Mouse (Mus musculus) limb, embryonic 12.5 days (tissue): ENCODE results near the gene Arhgef12. TPM values are rescaled to one million over a fixed set of nuclear protein-coding genes. Genes with fewer than 3 reads are reported as not detected.
"Not testable (repeated sequence)": the region's sequence is repeated elsewhere in the genome, so short reads cannot be mapped to it uniquely, and the experiment has no call there.

Experiments
- ATAC-seq: fragments of 200-750 bp; cut with Nextera tagmentation; 2 replicates; pipeline ENCODE4 v1.8.0; 2017; ENCODE audit warnings: low read depth, moderate TSS enrichment; ENCODE audit not compliant: insufficient number of reproducible peaks, insufficient read depth, low FRiP score, low TSS enrichment
- H3K27ac ChIP-seq: fragments of 300-500 bp; sonication (generic); 2 replicates; pipeline ENCODE4 v1.5.1; 2016; ENCODE audit warnings: mild to moderate bottlenecking, moderate library complexity
- H3K27me3 ChIP-seq: fragments of 300-500 bp; sonication (generic); 2 replicates; pipeline ENCODE4 v1.6.1; 2016; ENCODE audit warnings: mild to moderate bottlenecking, moderate library complexity
- H3K36me3 ChIP-seq: fragments of 300-500 bp; sonication (generic); 2 replicates; pipeline ENCODE4 v1.6.1; 2016; ENCODE audit warnings: mild to moderate bottlenecking, moderate library complexity
- H3K4me1 ChIP-seq: fragments of 300-500 bp; sonication (generic); replicated peaks from 2 replicates; pipeline ENCODE4 v1.6.1; 2016
- H3K4me2 ChIP-seq: fragments of 300-500 bp; sonication (generic); 2 replicates; pipeline ENCODE4 v1.6.1; 2016; ENCODE audit warnings: mild to moderate bottlenecking, moderate library complexity
- H3K4me3 ChIP-seq: fragments of 300-500 bp; sonication (generic); replicated peaks from 2 replicates; pipeline ENCODE4 v1.5.1; 2016; ENCODE audit warnings: mild to moderate bottlenecking
- H3K9ac ChIP-seq: fragments of 300-500 bp; sonication (generic); replicated peaks from 2 replicates; pipeline ENCODE4 v1.6.1; 2016; ENCODE audit warnings: mild to moderate bottlenecking, moderate library complexity
- H3K9me3 ChIP-seq: fragments of 300-500 bp; sonication (generic); 2 replicates; pipeline ENCODE4 v1.6.1; 2016; ENCODE audit warnings: mild to moderate bottlenecking, moderate library complexity
- WGBS: fragments of 180-500 bp; shearing (Covaris S2); methylation state at CpG from one replicate; pipeline ENCODE4 v1.1.7; 2016; 5-methylcytosine and 5-hydroxymethylcytosine counted together
- polyA plus RNA-seq: library from polyadenylated mRNA; unstranded; fragments of >200 nt; fragmentation: Nextera tagmentation; extraction: Ambion mirVana; gene quantifications from 2 replicates; pipeline ENCODE4 v1.2.1, GENCODE M21; 2016

Gene Arhgef12
- polyA plus RNA-seq, 1 experiment from 2014 or later: 16.9 TPM

DNA sequence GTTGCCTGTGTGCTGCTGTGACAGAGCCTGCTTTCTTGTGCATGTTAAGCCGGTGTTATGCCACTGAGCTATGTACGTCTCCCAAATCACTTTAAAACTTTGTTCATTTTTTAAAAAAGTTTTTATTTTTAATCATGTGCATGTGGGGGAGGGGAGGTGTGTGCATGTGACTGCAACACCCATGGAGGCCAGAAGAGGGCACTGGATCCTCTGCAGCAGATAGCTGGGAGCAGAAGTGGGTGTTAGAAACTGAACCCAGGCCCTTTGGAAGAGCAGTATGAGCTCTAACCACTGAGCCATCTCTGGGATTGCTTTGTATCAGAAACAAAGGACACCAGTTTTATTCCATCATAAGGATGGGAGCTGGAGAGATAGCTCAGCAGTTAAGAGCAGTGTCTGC is 23.6 kb upstream of the Arhgef12 start:
- Histone ChIP-seq H3K4me2 (no peak overlapping the region), H3K27me3 (0 out of 2 replicates have a peak, but pooled peaks cover 4% of the 10 kb centered on the region), H3K9me3 (no peaks in the 10 kb centered on the region), H3K9ac (no peak overlapping the region), H3K36me3 (no peaks in the 10 kb centered on the region), H3K27ac (no peak overlapping the region), H3K4me3 (no peak overlapping the region), H3K4me1 (peaks cover 14% of the 10 kb centered on the region; the same call in 1 of the 2 replicates)
- WGBS: 90% methylated on average over 2 of the region's 2 CpGs
- ATAC-seq: no peak

GRCm38 (mm10) chr9:43127101-43127787 is 20.2 kb upstream of the Arhgef12 start:
- ATAC-seq: no peak
- no peaks in the 10 kb centered on the region for H3K9me3 ChIP-seq

GRCm38 (mm10) chr9:43122379-43122778 is 15.3 kb upstream of the Arhgef12 start:
- Histone ChIP-seq H3K27me3 (no peaks in the 10 kb centered on the region), H3K36me3 (no peaks in the 10 kb centered on the region), H3K4me1 (no peaks in the 10 kb centered on the region), H3K4me3 (no peak overlapping the region), H3K27ac (no peak overlapping the region), H3K9me3 (no peaks in the 10 kb centered on the region), H3K4me2 (no peak overlapping the region), H3K9ac (no peak overlapping the region)
- no peak for ATAC-seq
- WGBS: 50% methylated on average over 1 of the region's 1 CpGs

More at GRCm38 (mm10) chr9:43127101-43127787, 20.2 kb upstream of the Arhgef12 start:
- WGBS: 77% methylated on average over 10 of the region's 10 CpGs
- Histone ChIP-seq H3K4me1 (peaks cover 14% of the 10 kb centered on the region; the same call in 1 of the 2 replicates), H3K4me2 (no peak overlapping the region), H3K36me3 (no peaks in the 10 kb centered on the region), H3K27me3 (no peaks in the 10 kb centered on the region), H3K4me3 (no peak overlapping the region), H3K27ac (no peak overlapping the region), H3K9ac (no peak overlapping the region)

- 85% methylated on average over 2 of the region's 2 CpGs for WGBS
Measured at GRCm38 (mm10) chr9:43121948-43122347, 14.9 kb upstream of the Arhgef12 start.

DNA sequence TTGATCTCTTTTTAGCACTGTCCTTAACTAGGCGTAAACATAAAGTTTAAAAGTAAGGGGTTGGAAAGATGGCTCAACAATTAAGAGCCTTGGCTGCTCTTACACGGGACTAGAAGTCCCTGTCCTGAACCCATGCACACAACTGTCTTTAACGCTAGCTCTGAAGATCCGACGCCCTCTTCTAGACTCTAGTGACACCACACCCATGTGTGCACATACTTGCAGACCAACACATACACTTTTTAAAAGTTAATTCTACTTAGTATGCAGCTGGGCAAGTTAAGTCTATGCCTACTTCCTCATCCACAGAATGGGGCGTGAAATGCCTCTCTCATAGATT is 9.9 kb upstream of the Arhgef12 start:
- Histone ChIP-seq H3K36me3 (0 out of 2 replicates have a peak, but pooled peaks cover 3% of the 10 kb centered on the region), H3K9me3 (no peaks in the 10 kb centered on the region), H3K9ac (no peak overlapping the region), H3K27ac (no peak overlapping the region), H3K4me3 (no peak overlapping the region), H3K4me1 (peaks cover 6% of the 10 kb centered on the region; the same call in 1 of the 2 replicates), H3K27me3 (peaks cover 5% of the 10 kb centered on the region; the same call in 1 of the 2 replicates), H3K4me2 (peak overlapping the region; percentile 84; the same call in 1 of the 2 replicates)
- no peak for ATAC-seq
- WGBS: 80% methylated on average over 6 of the region's 6 CpGs

More at GRCm38 (mm10) chr9:43121948-43122347, 14.9 kb upstream of the Arhgef12 start:
- not testable (repeated sequence) for ATAC-seq, H3K4me2 ChIP-seq, H3K9me3 ChIP-seq, H3K9ac ChIP-seq, H3K36me3 ChIP-seq, H3K27ac ChIP-seq, H3K27me3 ChIP-seq, H3K4me1 ChIP-seq, H3K4me3 ChIP-seq

DNA sequence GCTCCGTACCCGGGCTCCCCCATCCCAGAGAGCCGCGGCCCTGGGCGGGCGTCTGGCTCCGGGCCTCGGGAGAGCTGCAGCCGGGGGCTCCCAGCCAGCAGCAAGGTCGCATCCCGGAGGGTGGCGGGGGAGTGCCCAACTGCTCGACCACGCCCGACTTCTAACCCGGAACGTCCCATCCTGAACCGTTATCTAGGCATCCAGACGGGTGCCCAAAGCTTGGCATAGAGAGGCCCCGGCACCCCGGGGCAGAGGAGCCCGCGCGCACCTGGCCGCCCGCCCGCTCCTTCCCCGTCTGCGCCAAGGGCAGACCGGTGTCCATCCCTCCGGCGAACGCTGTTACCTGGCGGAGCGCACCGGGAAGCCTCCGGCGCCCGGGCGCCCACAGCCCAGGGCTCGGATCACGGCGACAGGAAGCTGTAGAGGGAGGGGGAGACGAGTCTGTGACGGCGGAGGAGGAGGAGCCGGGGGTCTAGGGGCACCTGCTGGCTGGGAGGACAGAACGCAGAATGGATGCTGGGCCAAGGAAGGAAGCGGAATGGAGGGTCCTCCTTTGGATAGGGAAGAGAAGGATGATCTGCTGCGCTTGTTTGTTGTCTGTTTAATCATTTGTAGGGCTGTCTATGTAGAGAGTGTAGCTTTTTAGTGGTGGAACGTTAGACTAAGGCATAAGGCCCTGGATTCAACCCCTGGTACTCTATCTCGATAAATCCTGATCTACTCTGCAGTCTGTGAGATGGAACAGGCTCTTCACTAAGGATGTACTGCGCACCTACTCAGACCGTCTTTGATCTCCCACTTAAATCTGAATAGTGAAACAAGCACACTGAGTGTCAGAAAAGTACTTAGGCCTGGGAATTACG is 9.3 kb upstream of the Arhgef12 start, which contains the start of gene Tmem136:
Tmem136 (minus strand) TSS at position 437 of the 863 bp plus-strand sequence.
- no peaks in the 10 kb centered on the region for H3K9me3 ChIP-seq
- peaks cover 5% of the 10 kb centered on the region; the same call in 1 of the 2 replicates for H3K27me3 ChIP-seq
- peak within 1 kb of the TSS; percentile 59; the same call in 1 of the 2 replicates for H3K27ac ChIP-seq
- ATAC-seq: peak; percentile 78
- peak within 1 kb of the TSS; percentile 84 for H3K4me2 ChIP-seq
- 4% methylated on average over 55 of the region's 55 CpGs for WGBS
- H3K4me3 ChIP-seq: peak within 1 kb of the TSS; percentile 94
- peaks cover 6% of the 10 kb centered on the region; the same call in 1 of the 2 replicates for H3K4me1 ChIP-seq
- H3K9ac ChIP-seq: peak within 1 kb of the TSS; percentile 86
- peaks cover 8% of the 10 kb centered on the region for H3K36me3 ChIP-seq

GRCm38 (mm10) chr9:43115431-43116133 is 8.5 kb upstream of the Arhgef12 start:
- peak overlapping the region; percentile 94 for H3K4me3 ChIP-seq
- H3K4me2 ChIP-seq: peak overlapping the region; percentile 84
- H3K27me3 ChIP-seq: peaks cover 5% of the 10 kb centered on the region; the same call in 1 of the 2 replicates
- 0 out of 2 replicates have a peak overlapping the region, but pooled peaks have one; percentile 59 for H3K27ac ChIP-seq
- no peaks in the 10 kb centered on the region for H3K9me3 ChIP-seq
- WGBS: 29% methylated on average over 12 of the region's 12 CpGs
- peak overlapping the region; percentile 86 for H3K9ac ChIP-seq
- H3K36me3 ChIP-seq: peaks cover 16% of the 10 kb centered on the region
- peaks cover 6% of the 10 kb centered on the region; the same call in 1 of the 2 replicates for H3K4me1 ChIP-seq
- no peak for ATAC-seq

DNA sequence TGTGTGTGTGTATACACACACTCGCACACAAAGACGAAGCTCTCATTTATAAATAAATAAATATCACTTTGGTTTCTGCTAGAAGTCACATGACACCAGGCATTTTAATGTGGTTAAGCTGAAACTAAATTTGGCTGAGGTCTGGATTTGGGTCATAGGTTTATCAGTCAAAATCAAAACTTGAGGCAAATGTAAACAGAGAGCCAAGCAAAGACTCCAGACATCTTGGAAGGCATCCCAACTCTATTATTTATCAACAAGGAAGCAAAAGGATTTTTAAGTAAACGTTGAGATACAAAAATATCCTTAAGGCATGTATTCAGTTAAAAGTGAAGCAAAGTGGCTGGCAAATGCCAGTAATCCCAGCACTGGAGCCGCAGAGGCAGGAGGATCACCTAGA is 7.8 kb upstream of the Arhgef12 start:
- ATAC-seq: no peak
- Histone ChIP-seq H3K4me3 (no peak overlapping the region), H3K27me3 (peaks cover 5% of the 10 kb centered on the region; the same call in 1 of the 2 replicates), H3K4me2 (no peak overlapping the region), H3K9me3 (no peaks in the 10 kb centered on the region), H3K9ac (no peak overlapping the region), H3K27ac (no peak overlapping the region), H3K4me1 (peaks cover 6% of the 10 kb centered on the region; the same call in 1 of the 2 replicates), H3K36me3 (peaks cover 21% of the 10 kb centered on the region)
- 96% methylated on average over 4 of the region's 4 CpGs for WGBS

GRCm38 (mm10) chr9:43110286-43110980 is 3.4 kb upstream of the Arhgef12 start:
- Histone ChIP-seq H3K4me1 (peaks cover 10% of the 10 kb centered on the region), H3K9ac (no peak overlapping the region), H3K4me2 (no peak overlapping the region), H3K9me3 (no peaks in the 10 kb centered on the region), H3K27me3 (no peaks in the 10 kb centered on the region), H3K4me3 (no peak overlapping the region), H3K36me3 (peaks cover 21% of the 10 kb centered on the region), H3K27ac (no peak overlapping the region)
- no peak for ATAC-seq
- whole genome bisulfite sequencing: 85% methylated on average over 8 of the region's 8 CpGs

- no peak for ATAC-seq
- peaks cover 21% of the 10 kb centered on the region for H3K36me3 ChIP-seq
- no peak overlapping the region for H3K4me3 ChIP-seq
- H3K9ac ChIP-seq: no peak overlapping the region
- no peaks in the 10 kb centered on the region for H3K27me3 ChIP-seq
- 87% methylated on average over 7 of the region's 7 CpGs for WGBS
- H3K4me2 ChIP-seq: no peak overlapping the region
- peaks cover 8% of the 10 kb centered on the region for H3K4me1 ChIP-seq
- H3K27ac ChIP-seq: no peak overlapping the region
- H3K9me3 ChIP-seq: no peaks in the 10 kb centered on the region
Measured at GRCm38 (mm10) chr9:43109125-43109524, 2.1 kb upstream of the Arhgef12 start.
